Mouse (Mus musculus) erythroid progenitor cell, adult 5-6 weeks (primary cell): Measurements from ENCODE around the gene Snap29. TPM values are rescaled to one million over a fixed set of nuclear protein-coding genes. Genes with fewer than 3 reads are reported as not detected.

Experiments used
- ATAC-seq: replicated peaks from 2 replicates; pipeline ENCODE4 v1.8.0; 2016; ENCODE audit warnings: moderate number of reproducible peaks, mild to moderate bottlenecking, moderate TSS enrichment, inconsistent platforms; ENCODE audit not compliant: poor library complexity, low FRiP score, severe bottlenecking
- total RNA-seq, 2 experiments: library from RNA; stranded (forward) in 1 of 2; stranded (reverse) in 1 of 2; fragments of 150-400 nt in 1 of 2; fragments of 186-747, 209-891 nt in 1 of 2; gene quantifications; 2 replicates each; pipeline versions ENCODE4 v1.2.3 to v1.2.4; 2015 to 2017; ENCODE audit warnings: low replicate concordance in 2 of 2

Snap29 gene
- 22.6 and 25.9 TPM in 2 replicates for total RNA-seq (2015; ENCODE audit: low replicate concordance)
- 19.0 and 20.7 TPM in 2 replicates for total RNA-seq (2017; ENCODE audit: low replicate concordance)

GRCm38 (mm10) chr16:17405736-17406443, at the start of gene Snap29, which contains the start of gene Pi4ka:
Snap29 (plus strand) TSS chr16:17405986.
Pi4ka (minus strand) TSS chr16:17406314.
- ATAC-seq: peak; percentile 93

- ATAC-seq: no peak
Measured at GRCm38 (mm10) chr16:17356031-17356430, 49.8 kb upstream of the Snap29 start.

- no peak for ATAC-seq
Measured at GRCm38 (mm10) chr16:17358787-17359186, 47.0 kb upstream of the Snap29 start.

- ATAC-seq: no peak
Measured at GRCm38 (mm10) chr16:17382306-17382705, 23.5 kb upstream of the Snap29 start.

GRCm38 (mm10) chr16:17383594-17384326, 22.0 kb upstream of the Snap29 start:
- ATAC-seq: no peak

GRCm38 (mm10) chr16:17392784-17393183, 13.0 kb upstream of the Snap29 start:
- no peak for ATAC-seq

GRCm38 (mm10) chr16:17402855-17403254, 2.9 kb upstream of the Snap29 start:
- no peak for ATAC-seq

GRCm38 (mm10) chr16:17405271-17405696, 502 bp upstream of the Snap29 start:
- peak; percentile 56 for ATAC-seq

- ATAC-seq: no peak
Measured at GRCm38 (mm10) chr16:17406512-17407231, 886 bp downstream of the Snap29 start.

GRCm38 (mm10) chr16:17409046-17409445, 3.3 kb downstream of the Snap29 start:
- no peak for ATAC-seq

GRCm38 (mm10) chr16:17410209-17410608, 4.4 kb downstream of the Snap29 start:
- ATAC-seq: no peak

- no peak for ATAC-seq
Measured at GRCm38 (mm10) chr16:17423021-17423420, 17.2 kb downstream of the Snap29 start.

- no peak for ATAC-seq
Measured at GRCm38 (mm10) chr16:17432576-17432975, 26.8 kb downstream of the Snap29 start.

- ATAC-seq: peak; percentile 94
Measured at GRCm38 (mm10) chr16:17451541-17452372, 46.0 kb downstream of the Snap29 start, which contains the start of gene Crkl. Crkl (plus strand) TSS chr16:17451987.

GRCm38 (mm10) chr16:17452373-17452715, 46.6 kb downstream of the Snap29 start:
- peak; percentile 62 for ATAC-seq

- ATAC-seq: no peak
Measured at GRCm38 (mm10) chr16:17456901-17457300, 51.1 kb downstream of the Snap29 start.

- peak; percentile 80 for ATAC-seq
Measured at GRCm38 (mm10) chr16:17460254-17460653, 54.5 kb downstream of the Snap29 start.

GRCm38 (mm10) chr16:17461596-17461995, 55.8 kb downstream of the Snap29 start:
- ATAC-seq: no peak

- no peak for ATAC-seq
Measured at GRCm38 (mm10) chr16:17463184-17463583, 57.4 kb downstream of the Snap29 start.
